17 mouse cellular contexts compared by ENCODE assay signal in the genomic region with DNA sequence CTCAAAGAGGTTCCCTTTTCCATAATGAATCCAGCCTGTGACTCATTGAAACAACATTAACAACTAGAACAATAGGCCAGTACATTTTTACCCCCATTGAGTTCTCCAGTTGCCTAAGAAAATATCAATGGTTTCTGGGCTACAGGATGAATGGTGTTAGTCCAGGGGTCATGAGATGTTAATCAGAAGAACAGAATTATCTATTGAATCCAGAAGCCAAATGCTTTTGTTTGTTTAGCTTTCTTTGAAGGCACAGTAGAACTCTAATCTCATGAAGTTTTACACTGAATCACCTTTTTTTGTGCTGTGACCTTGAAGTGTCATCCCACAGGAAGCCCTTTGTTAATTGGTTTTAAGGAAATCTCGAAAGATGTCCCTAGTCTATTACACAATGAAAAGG.
"Had no signal": no experiment of that assay in that cellular context is flagged by ENCODE, and none has a peak within 500 bp of the region (broad histone marks: within the 10 kb centered on the region; RNA-seq: fewer than 3 reads in every experiment).

No protein-coding gene starts in this region.

- H3K4me3 ChIP-seq: midbrain, embryonic 10.5 days; midbrain, embryonic 12.5 days; myocyte; neural tube, embryonic 13.5 days; neural tube, embryonic 15.5 days had no signal

- H3K27me3 ChIP-seq: midbrain, embryonic 12.5 days; neural tube, embryonic 13.5 days; neural tube, embryonic 15.5 days had no signal

- H3K9me3 ChIP-seq: midbrain, embryonic 10.5 days; midbrain, embryonic 12.5 days; neural tube, embryonic 13.5 days; neural tube, embryonic 15.5 days had no signal

- H3K4me1 ChIP-seq: midbrain, embryonic 10.5 days; midbrain, embryonic 12.5 days; neural tube, embryonic 13.5 days; neural tube, embryonic 15.5 days had no signal

- H3K36me3 ChIP-seq: midbrain, embryonic 10.5 days; midbrain, embryonic 12.5 days; neural tube, embryonic 13.5 days; neural tube, embryonic 15.5 days had no signal

- DNase-seq: lung, embryonic 14.5 days; lung, postnatal 10 days; lung, postnatal 4 days; midbrain, embryonic 14.5 days; retina, postnatal 1 day; right cerebral cortex, adult 18-20 months; right cerebral cortex, postnatal 25 days; right cerebral cortex, postnatal 4 days; spleen, adult 18-20 months; thymus, adult 18-20 months; thymus, postnatal 14 days; thymus, postnatal 36 days had no signal

- H3K27ac ChIP-seq: midbrain, embryonic 10.5 days; midbrain, embryonic 12.5 days; neural tube, embryonic 13.5 days; neural tube, embryonic 15.5 days had no signal

- H3K9ac ChIP-seq: lung, embryonic 14.5 days; midbrain, embryonic 12.5 days; neural tube, embryonic 13.5 days; neural tube, embryonic 15.5 days had no signal
